Mouse (Mus musculus): Measurements from ENCODE around the gene Treh. TPM values are rescaled to one million over a fixed set of nuclear protein-coding genes. Genes with fewer than 3 reads are reported as not detected.
A peak's percentile ranks its signal among the peaks of the same experiment; 100 is the strongest.
"Not testable (repeated sequence)": the region's sequence is repeated elsewhere in the genome, so short reads cannot be mapped to it uniquely, and the experiment has no call there.

Gene Treh
- polyA plus RNA-seq (2015; fragmentation: Nextera tagmentation; extraction: Ambion mirVana), result 1.5 and 2.2 TPM in 2 replicates

DNA sequence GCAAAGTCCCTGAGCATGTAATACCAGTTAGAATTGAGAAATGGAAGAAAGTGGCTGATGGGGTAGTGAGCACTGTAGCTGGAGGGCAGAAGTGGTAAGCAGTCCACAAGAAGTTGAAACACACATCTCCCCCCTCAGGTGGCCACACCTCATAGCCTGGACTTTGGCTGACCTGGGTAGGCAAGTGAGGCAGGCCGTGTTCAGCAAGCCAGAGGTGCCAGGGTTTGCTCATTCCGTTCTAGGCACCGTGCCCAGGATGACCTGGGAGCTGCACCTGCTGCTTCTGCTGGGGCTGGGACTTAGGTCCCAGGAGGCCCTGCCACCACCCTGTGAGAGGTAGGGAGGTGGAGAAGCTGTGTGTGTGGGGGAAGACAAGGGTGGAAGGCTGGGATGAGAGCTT lies at the start of gene Treh:
Gene Treh (plus strand): TSS at position 229 of the 400 bp plus-strand sequence.
- Histone ChIP-seq H3K9me3 (replicated peaks; ENCODE audit: low read length) (no peaks in the 10 kb centered on the region), H3K36me3 (ENCODE audit: insufficient read depth, low read length) (no peaks in the 10 kb centered on the region), H3K27me3 (ENCODE audit: insufficient read depth, low read length) (no peaks in the 10 kb centered on the region), H3K4me3 (replicated peaks; ENCODE audit: low read depth, low read length) (no peak within 1 kb of the TSS), H3K27ac (no peak within 1 kb of the TSS), H3K4me2 (ENCODE audit: low read length) (no peak within 1 kb of the TSS), H3K4me1 (replicated peaks; ENCODE audit: insufficient read depth, low read length) (no peaks in the 10 kb centered on the region), H3K9ac (ENCODE audit: low read depth, low read length) (no peak within 1 kb of the TSS)
- WGBS, result 77% methylated on average over 3 of the region's 3 CpGs
- no peak for TF ChIP-seq CTCF (IDR thresholded peaks at IDR 0.05; ENCODE audit: low read depth)
- ATAC-seq (replicated peaks; ENCODE audit: low FRiP score, low read depth) (no peak), DNase-seq (ENCODE audit: low spot score) (no peak)

GRCm38 (mm10) chr9:44624390-44624789 lies 48.6 kb upstream of the Treh start:
- no peak for TF ChIP-seq CTCF (IDR thresholded peaks at IDR 0.05; ENCODE audit: low read depth)
- no peak overlapping the region for H3K4me3 ChIP-seq (replicated peaks; ENCODE audit: low read depth, low read length)
- no peak overlapping the region for H3K9ac ChIP-seq (ENCODE audit: low read depth, low read length)
- ATAC-seq (replicated peaks; ENCODE audit: low FRiP score, low read depth) (no peak), DNase-seq (ENCODE audit: low spot score) (no peak)
- H3K27ac ChIP-seq, result no peak overlapping the region
- H3K36me3 ChIP-seq (ENCODE audit: insufficient read depth, low read length), result peaks cover 55% of the 10 kb centered on the region
- no peaks in the 10 kb centered on the region for H3K9me3 ChIP-seq (replicated peaks; ENCODE audit: low read length)
- H3K4me2 ChIP-seq (ENCODE audit: low read length), result no peak overlapping the region
- WGBS, result 74% methylated on average over 5 of the region's 5 CpGs
- H3K27me3 ChIP-seq (ENCODE audit: insufficient read depth, low read length), result no peaks in the 10 kb centered on the region
- H3K4me1 ChIP-seq (replicated peaks; ENCODE audit: insufficient read depth, low read length), result no peaks in the 10 kb centered on the region

DNA sequence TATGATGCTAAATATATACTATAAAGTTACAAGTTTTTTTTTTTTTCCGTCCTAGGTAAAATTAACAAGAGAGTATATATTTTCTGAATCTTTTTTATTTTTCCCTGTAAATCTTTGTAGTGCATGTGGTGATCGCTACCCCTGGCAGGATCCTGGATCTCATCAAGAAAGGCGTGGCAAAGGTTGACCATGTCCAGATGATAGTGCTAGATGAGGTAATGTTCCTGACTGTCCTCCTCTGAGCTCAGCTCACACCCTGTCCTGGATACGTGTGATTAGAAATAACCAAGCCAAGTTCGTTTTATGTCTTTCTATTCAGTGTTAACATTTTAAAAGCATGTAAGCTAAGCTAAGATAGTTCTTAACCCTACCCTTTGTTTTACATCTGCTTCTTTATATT lies 46.8 kb upstream of the Treh start:
- H3K4me1 ChIP-seq (replicated peaks; ENCODE audit: insufficient read depth, low read length), result no peaks in the 10 kb centered on the region
- H3K27me3 ChIP-seq (ENCODE audit: insufficient read depth, low read length), result no peaks in the 10 kb centered on the region
- H3K9me3 ChIP-seq (replicated peaks; ENCODE audit: low read length), result no peaks in the 10 kb centered on the region
- ATAC-seq (replicated peaks; ENCODE audit: low FRiP score, low read depth), result no peak
- H3K4me2 ChIP-seq (ENCODE audit: low read length), result no peak overlapping the region
- no peak overlapping the region for H3K9ac ChIP-seq (ENCODE audit: low read depth, low read length)
- peaks cover 54% of the 10 kb centered on the region for H3K36me3 ChIP-seq (ENCODE audit: insufficient read depth, low read length)
- H3K27ac ChIP-seq, result no peak overlapping the region
- no peak for TF ChIP-seq CTCF (IDR thresholded peaks at IDR 0.05; ENCODE audit: low read depth)
- 91% methylated on average over 5 of the region's 5 CpGs for WGBS
- no peak for DNase-seq (ENCODE audit: low spot score)
- H3K4me3 ChIP-seq (replicated peaks; ENCODE audit: low read depth, low read length), result no peak overlapping the region

- Histone ChIP-seq H3K27ac (no peak overlapping the region), H3K4me3 (replicated peaks; ENCODE audit: low read depth, low read length) (no peak overlapping the region), H3K4me1 (replicated peaks; ENCODE audit: insufficient read depth, low read length) (no peaks in the 10 kb centered on the region), H3K9ac (ENCODE audit: low read depth, low read length) (no peak overlapping the region), H3K27me3 (ENCODE audit: insufficient read depth, low read length) (no peaks in the 10 kb centered on the region), H3K36me3 (ENCODE audit: insufficient read depth, low read length) (peaks cover 53% of the 10 kb centered on the region), H3K9me3 (replicated peaks; ENCODE audit: low read length) (no peaks in the 10 kb centered on the region), H3K4me2 (ENCODE audit: low read length) (no peak overlapping the region)
- ATAC-seq (replicated peaks; ENCODE audit: low FRiP score, low read depth) (no peak), DNase-seq (ENCODE audit: low spot score) (peak; percentile 77)
- peak; percentile 32; the same call in 1 of the 2 replicates for TF ChIP-seq CTCF (IDR thresholded peaks at IDR 0.05; ENCODE audit: low read depth)
- 66% methylated on average over 15 of the region's 15 CpGs for WGBS
These were observed 35.4 kb upstream of the Treh start for GRCm38 (mm10) chr9:44637551-44638169.

GRCm38 (mm10) chr9:44638726-44639125 lies 34.3 kb upstream of the Treh start:
- peaks cover 43% of the 10 kb centered on the region for H3K36me3 ChIP-seq (ENCODE audit: insufficient read depth, low read length)
- H3K4me2 ChIP-seq (ENCODE audit: low read length); DNase-seq (ENCODE audit: low spot score); H3K9ac ChIP-seq (ENCODE audit: low read depth, low read length); H3K4me3 ChIP-seq (replicated peaks; ENCODE audit: low read depth, low read length); H3K27me3 ChIP-seq (ENCODE audit: insufficient read depth, low read length); H3K4me1 ChIP-seq (replicated peaks; ENCODE audit: insufficient read depth, low read length); H3K27ac ChIP-seq; H3K9me3 ChIP-seq (replicated peaks; ENCODE audit: low read length): not testable (repeated sequence)
- ATAC-seq (replicated peaks; ENCODE audit: low FRiP score, low read depth), result peak; percentile 14; the same call in 1 of the 2 replicates
- 76% methylated on average over 9 of the region's 9 CpGs for WGBS

- DNase-seq (ENCODE audit: low spot score); H3K4me3 ChIP-seq (replicated peaks; ENCODE audit: low read depth, low read length); H3K9me3 ChIP-seq (replicated peaks; ENCODE audit: low read length); H3K4me1 ChIP-seq (replicated peaks; ENCODE audit: insufficient read depth, low read length); H3K9ac ChIP-seq (ENCODE audit: low read depth, low read length); H3K4me2 ChIP-seq (ENCODE audit: low read length); ATAC-seq (replicated peaks; ENCODE audit: low FRiP score, low read depth); H3K27ac ChIP-seq; H3K27me3 ChIP-seq (ENCODE audit: insufficient read depth, low read length): not testable (repeated sequence)
- 48% methylated on average over 1 of the region's 1 CpGs for WGBS
- peaks cover 30% of the 10 kb centered on the region for H3K36me3 ChIP-seq (ENCODE audit: insufficient read depth, low read length)
These were observed 33.0 kb upstream of the Treh start for GRCm38 (mm10) chr9:44640028-44640427.

Data from kidney, postnatal 0 days (tissue).